Mouse (Mus musculus) liver, embryonic 14.5 days (tissue): Measurements from ENCODE around the gene Plac9b.
"Not testable (repeated sequence)": the region's sequence is repeated elsewhere in the genome, so short reads cannot be mapped to it uniquely, and the experiment has no call there.

Experiments
- CTCF ChIP-seq: IDR thresholded peaks from 2 replicates; pipeline ENCODE4 v1.5.1; 2016; ENCODE audit warnings: antibody characterized with exemption, low read depth, control low read depth
- EP300 ChIP-seq: IDR thresholded peaks from 2 replicates; pipeline ENCODE4 v1.6.1; 2016; ENCODE audit warnings: antibody characterized with exemption, low read depth

GRCm38 (mm10) chr14:26118150-26118549 is 64.1 kb downstream of the Plac9b start, which contains the start of gene Duxbl2:
- TF ChIP-seq CTCF, EP300: not testable (repeated sequence)
